Mouse (Mus musculus): Measurements from ENCODE around the gene 2700081O15Rik. TPM values are rescaled to one million over a fixed set of nuclear protein-coding genes. Genes with fewer than 3 reads are reported as not detected.

2700081O15Rik gene
- total and polyA plus RNA-seq, 3 experiments: 14.1 to 18.0 TPM; not detected in 1

DNA sequence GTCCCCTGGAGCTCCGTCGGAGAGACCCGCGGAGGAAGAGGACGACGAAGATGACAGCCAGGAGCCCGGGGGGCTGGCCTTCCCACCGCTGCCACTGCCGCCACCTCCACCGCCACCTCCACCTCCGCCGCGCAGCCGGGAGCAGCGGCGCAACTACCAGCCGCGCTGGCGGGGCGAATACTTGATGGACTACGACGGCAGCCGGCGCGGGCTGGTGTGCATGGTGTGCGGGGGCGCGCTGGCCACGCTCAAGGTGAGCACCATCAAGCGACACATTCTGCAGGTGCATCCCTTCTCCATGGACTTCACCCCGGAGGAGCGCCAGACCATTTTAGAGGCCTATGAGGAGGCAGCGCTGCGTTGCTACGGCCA, 5.2 kb downstream of the 2700081O15Rik start:
- no peak for DNase-seq (ENCODE audit: low read depth, low spot score)
- Histone ChIP-seq H3K79me2 (ENCODE audit: control insufficient read depth, insufficient read depth, low read length, poor library complexity) (peaks cover 19% of the 10 kb centered on the region), H3K4me1 (ENCODE audit: control insufficient read depth in 1 of 2, insufficient read depth in 2 of 2, low read length in 2 of 2) (peaks cover 4 to 21% of the 10 kb centered on the region in 2 experiments), H3K4me3 (ENCODE audit: control insufficient read depth in 1 of 2, insufficient read depth in 1 of 2, low read depth in 2 of 2, low read length in 2 of 2) (no peak overlapping the region), H3K36me3 (ENCODE audit: control insufficient read depth in 1 of 2, insufficient read depth in 2 of 2, low read length in 2 of 2) (peaks cover 3 to 19% of the 10 kb centered on the region in 2 experiments), H3K9ac (ENCODE audit: control insufficient read depth, low read depth, low read length, poor library complexity, severe bottlenecking) (no peak overlapping the region), H3K27me3 (ENCODE audit: control insufficient read depth in 1 of 2, insufficient read depth in 2 of 2, low read length in 2 of 2) (no peaks in the 10 kb centered on the region), H3K27ac (ENCODE audit: control insufficient read depth, low read depth, low read length) (no peak overlapping the region), H3K9me3 (replicated peaks; ENCODE audit: insufficient read depth, low read length) (no peaks in the 10 kb centered on the region)
- TF ChIP-seq ZKSCAN1 (IDR thresholded peaks at IDR 0.05; ENCODE audit: low read depth, low read length): no peak
- no peak for TF ChIP-seq KAT2A (conservative IDR thresholded peaks at IDR 0.05; ENCODE audit: low read depth, low read length)
- no peak for TF ChIP-seq SMC3 (IDR thresholded peaks at IDR 0.05; ENCODE audit: low read depth, low read length)
- no peak for TF ChIP-seq TAL1 (IDR thresholded peaks at IDR 0.05; ENCODE audit: low read length)
- TF ChIP-seq TBP (IDR thresholded peaks at IDR 0.05; ENCODE audit: low read depth, low read length): no peak
- no peak for TF ChIP-seq ZNF384 (IDR thresholded peaks at IDR 0.05; ENCODE audit: low read depth, low read length)
- no peak for TF ChIP-seq MAFK (IDR thresholded peaks at IDR 0.05; ENCODE audit: borderline replicate concordance, low read depth, low read length)
- no peak for TF ChIP-seq ZC3H11A (IDR thresholded peaks at IDR 0.05; ENCODE audit: low read depth, low read length)
- no peak for TF ChIP-seq NRF1 (IDR thresholded peaks at IDR 0.05; ENCODE audit: insufficient read depth, low read depth, low read length, poor library complexity, severe bottlenecking)
- TF ChIP-seq MEF2A (IDR thresholded peaks at IDR 0.05; ENCODE audit: extremely low read depth, insufficient replicate concordance, low read depth, low read length, poor library complexity, severe bottlenecking): no peak
- no peak for TF ChIP-seq UBTF (IDR thresholded peaks at IDR 0.05; ENCODE audit: borderline replicate concordance, insufficient read depth, low read depth, low read length)
- no peak for TF ChIP-seq E2F4 (IDR thresholded peaks at IDR 0.05; ENCODE audit: borderline replicate concordance, low read depth, low read length)
- TF ChIP-seq ELF1 (IDR thresholded peaks at IDR 0.05; ENCODE audit: low read depth, low read length): no peak
- no peak for TF ChIP-seq CHD1 (IDR thresholded peaks at IDR 0.05; ENCODE audit: low read depth, low read length)
- TF ChIP-seq MAZ (IDR thresholded peaks at IDR 0.05; ENCODE audit: low read depth, low read length): no peak

DNA sequence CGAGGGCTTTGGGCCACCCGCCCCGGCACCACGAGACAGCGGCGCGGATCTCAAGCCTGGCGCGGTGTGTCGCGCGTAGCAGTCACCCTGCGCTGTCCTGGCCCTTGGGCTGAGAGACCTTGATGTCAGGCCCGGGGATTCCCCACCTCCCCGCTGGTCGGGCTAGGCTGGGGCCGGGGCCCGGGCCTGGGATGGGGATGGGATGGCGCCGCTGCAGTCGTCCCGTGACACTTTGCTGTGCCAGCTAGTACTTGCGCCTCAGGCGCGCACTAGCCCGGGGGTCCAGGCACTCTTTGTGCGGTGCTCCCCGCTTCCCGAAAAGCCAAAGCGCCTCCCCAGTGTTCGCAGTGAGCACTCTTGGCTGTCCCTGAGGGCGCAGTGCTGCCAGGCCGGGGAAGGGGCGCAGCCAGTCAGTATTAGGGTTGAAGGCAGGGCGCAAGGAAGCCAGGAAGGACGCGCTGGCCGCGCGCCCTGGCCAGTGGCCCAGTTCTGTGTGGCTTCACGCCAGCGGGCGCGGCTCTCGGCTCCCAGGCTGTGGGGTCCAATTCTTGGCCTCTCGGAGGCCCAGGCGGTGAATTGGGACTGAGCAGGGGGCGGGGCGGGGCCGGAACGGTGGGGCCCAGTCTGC, 5.7 kb downstream of the 2700081O15Rik start:
- TF ChIP-seq TCF12 (IDR thresholded peaks at IDR 0.05; ENCODE audit: low read depth, low read length): no peak
- no peak for TF ChIP-seq CHD1 (IDR thresholded peaks at IDR 0.05; ENCODE audit: low read depth, low read length)
- TF ChIP-seq MXI1 (IDR thresholded peaks at IDR 0.05; ENCODE audit: low read depth, low read length): no peak
- TF ChIP-seq ZMIZ1 (IDR thresholded peaks at IDR 0.05; ENCODE audit: low read depth, low read length): no peak
- TF ChIP-seq POLR2A (IDR thresholded peaks at IDR 0.05; ENCODE audit: control insufficient read depth in 1 of 2, insufficient read depth in 1 of 2, low read depth in 1 of 2, low read length in 2 of 2, poor library complexity in 1 of 2): no peak
- TF ChIP-seq RAD21 (IDR thresholded peaks at IDR 0.05; ENCODE audit: low read depth, low read length): no peak
- TF ChIP-seq GABPA (IDR thresholded peaks at IDR 0.05; ENCODE audit: low read depth, low read length): no peak
- TF ChIP-seq E2F4 (IDR thresholded peaks at IDR 0.05; ENCODE audit: borderline replicate concordance, low read depth, low read length): no peak
- no peak for TF ChIP-seq CTCF (IDR thresholded peaks at IDR 0.05 in 2 of 3, conservative IDR thresholded peaks at IDR 0.05 in 1 of 3; ENCODE audit: control insufficient read depth in 1 of 3, insufficient read depth in 1 of 3, low read depth in 2 of 3, low read length in 3 of 3, poor library complexity in 1 of 3, severe bottlenecking in 1 of 3)
- no peak for TF ChIP-seq BHLHE40 (IDR thresholded peaks at IDR 0.05; ENCODE audit: borderline replicate concordance, low read depth, low read length)
- no peak for TF ChIP-seq MEF2A (IDR thresholded peaks at IDR 0.05; ENCODE audit: extremely low read depth, insufficient replicate concordance, low read depth, low read length, poor library complexity, severe bottlenecking)
- no peak for TF ChIP-seq NRF1 (IDR thresholded peaks at IDR 0.05; ENCODE audit: insufficient read depth, low read depth, low read length, poor library complexity, severe bottlenecking)
- H3K27me3 ChIP-seq (ENCODE audit: control insufficient read depth in 1 of 2, insufficient read depth in 2 of 2, low read length in 2 of 2): no peaks in the 10 kb centered on the region
- H3K79me2 ChIP-seq (ENCODE audit: control insufficient read depth, insufficient read depth, low read length, poor library complexity): peaks cover 15% of the 10 kb centered on the region
- H3K4me3 ChIP-seq (ENCODE audit: control insufficient read depth in 1 of 2, insufficient read depth in 1 of 2, low read depth in 2 of 2, low read length in 2 of 2): no peak overlapping the region
- DNase-seq (ENCODE audit: low read depth, low spot score): no peak
- H3K9ac ChIP-seq (ENCODE audit: control insufficient read depth, low read depth, low read length, poor library complexity, severe bottlenecking): no peak overlapping the region
- H3K9me3 ChIP-seq (replicated peaks; ENCODE audit: insufficient read depth, low read length): no peaks in the 10 kb centered on the region
- peaks cover 4 to 21% of the 10 kb centered on the region in 2 experiments for H3K4me1 ChIP-seq (ENCODE audit: control insufficient read depth in 1 of 2, insufficient read depth in 2 of 2, low read length in 2 of 2)
- no peak overlapping the region for H3K27ac ChIP-seq (ENCODE audit: control insufficient read depth, low read depth, low read length)
- H3K36me3 ChIP-seq (ENCODE audit: control insufficient read depth in 1 of 2, insufficient read depth in 2 of 2, low read length in 2 of 2): peaks cover 5 to 19% of the 10 kb centered on the region in 2 experiments
